Mouse (Mus musculus) stomach, embryonic 15.5 days (tissue): ENCODE measurements around the gene Ttll4. TPM values are rescaled to one million over a fixed set of nuclear protein-coding genes. Genes with fewer than 3 reads are reported as not detected.

ENCODE experiments used
- ATAC-seq: fragments of 200-750 bp; cut with Nextera tagmentation; 2 replicates; pipeline ENCODE4 v1.8.0; 2017; ENCODE audit warnings: low read depth, moderate number of reproducible peaks, moderate TSS enrichment; ENCODE audit not compliant: insufficient read depth, low FRiP score
- H3K27ac ChIP-seq: fragments of 300-500 bp; sonication (generic); 2 replicates; pipeline ENCODE4 v1.5.1; 2015; ENCODE audit warnings: mild to moderate bottlenecking, inconsistent platforms
- H3K27me3 ChIP-seq: fragments of 300-500 bp; sonication (generic); replicated peaks from 2 replicates; pipeline ENCODE4 v1.6.1; 2015; ENCODE audit warnings: inconsistent platforms
- H3K36me3 ChIP-seq: fragments of 300-500 bp; sonication (generic); 2 replicates; pipeline ENCODE4 v1.6.1; 2015; ENCODE audit warnings: inconsistent platforms
- H3K4me1 ChIP-seq: fragments of 300-500 bp; sonication (generic); 2 replicates; pipeline ENCODE4 v1.6.1; 2015; ENCODE audit warnings: inconsistent platforms
- H3K4me2 ChIP-seq: fragments of 300-500 bp; sonication (generic); 2 replicates; pipeline ENCODE4 v1.6.1; 2015; ENCODE audit warnings: mild to moderate bottlenecking, inconsistent platforms
- H3K4me3 ChIP-seq: fragments of 300-500 bp; sonication (generic); replicated peaks from 2 replicates; pipeline ENCODE4 v1.5.1; 2015; ENCODE audit warnings: inconsistent platforms
- H3K9ac ChIP-seq: fragments of 300-500 bp; sonication (generic); 2 replicates; pipeline ENCODE4 v1.6.1; 2015; ENCODE audit warnings: inconsistent platforms
- H3K9me3 ChIP-seq: fragments of 300-500 bp; sonication (generic); 2 replicates; pipeline ENCODE4 v1.6.1; 2016; ENCODE audit warnings: inconsistent platforms
- WGBS: fragments of 180-500 bp; shearing (Covaris S2); methylation state at CpG from one replicate; pipeline ENCODE4 v1.1.7; 2015; 5-methylcytosine and 5-hydroxymethylcytosine counted together
- polyA plus RNA-seq: library from polyadenylated mRNA; unstranded; fragments of >200 nt; fragmentation: Nextera tagmentation; extraction: Ambion mirVana; gene quantifications from 2 replicates; pipeline ENCODE4 v1.2.1, GENCODE M21; 2015

The Ttll4 gene
- polyA plus RNA-seq, 1 experiment from 2014 or later: 9.1 TPM

DNA sequence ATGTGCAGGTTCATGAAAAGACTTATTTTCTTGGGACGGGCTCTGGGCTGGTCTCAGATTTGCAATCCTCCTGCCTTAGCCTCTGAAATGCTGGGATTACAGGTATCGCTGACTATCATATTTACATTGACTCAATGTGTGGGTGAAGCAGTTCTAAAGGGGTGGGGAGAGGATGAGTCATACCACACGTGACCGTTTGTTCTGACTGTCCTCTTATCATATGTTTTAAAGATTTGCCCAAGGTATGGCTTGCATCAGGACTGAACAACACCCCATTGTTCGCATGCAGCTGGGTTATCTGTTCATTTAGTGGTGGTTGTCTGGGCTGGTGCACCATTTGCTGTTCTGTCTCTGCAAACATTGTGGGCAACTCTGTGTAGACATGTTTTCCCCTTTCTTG lies 65.1 kb downstream of the Ttll4 start:
- ATAC-seq: 0 out of 2 replicates have a peak, but pooled peaks have one; percentile 27
- Histone ChIP-seq H3K36me3 (no peaks in the 10 kb centered on the region), H3K4me1 (no peaks in the 10 kb centered on the region), H3K27ac (no peak overlapping the region), H3K27me3 (no peaks in the 10 kb centered on the region), H3K4me3 (no peak overlapping the region), H3K9me3 (no peaks in the 10 kb centered on the region), H3K4me2 (no peak overlapping the region; the same call in 1 of the 2 replicates), H3K9ac (no peak overlapping the region)
- WGBS: 45% methylated on average over 5 of the region's 5 CpGs

DNA sequence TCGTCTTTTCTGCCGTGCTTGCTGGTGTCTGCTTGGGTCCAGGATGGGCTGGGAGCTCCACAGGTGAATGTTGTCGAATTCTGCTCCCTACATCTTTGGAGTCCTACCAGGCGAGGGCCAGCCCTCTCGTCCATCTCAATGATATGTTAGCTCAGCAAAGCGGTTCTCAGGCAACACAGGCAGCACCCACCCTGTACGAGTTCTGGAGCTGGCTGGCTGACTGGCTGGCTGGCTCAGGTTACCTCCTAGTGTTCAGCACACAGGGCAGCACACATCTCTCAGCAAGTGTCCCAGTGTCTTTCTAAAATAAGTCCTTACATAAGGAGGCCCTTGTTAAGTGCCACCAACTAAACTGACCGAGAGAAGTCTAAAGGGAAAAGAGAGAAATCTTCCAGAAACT lies 66.9 kb downstream of the Ttll4 start:
- Histone ChIP-seq H3K9ac (no peak overlapping the region), H3K4me1 (no peaks in the 10 kb centered on the region), H3K4me2 (no peak overlapping the region), H3K4me3 (no peak overlapping the region), H3K9me3 (no peaks in the 10 kb centered on the region), H3K36me3 (no peaks in the 10 kb centered on the region), H3K27me3 (no peaks in the 10 kb centered on the region), H3K27ac (no peak overlapping the region)
- 65% methylated on average over 8 of the region's 8 CpGs for WGBS
- no peak for ATAC-seq

DNA sequence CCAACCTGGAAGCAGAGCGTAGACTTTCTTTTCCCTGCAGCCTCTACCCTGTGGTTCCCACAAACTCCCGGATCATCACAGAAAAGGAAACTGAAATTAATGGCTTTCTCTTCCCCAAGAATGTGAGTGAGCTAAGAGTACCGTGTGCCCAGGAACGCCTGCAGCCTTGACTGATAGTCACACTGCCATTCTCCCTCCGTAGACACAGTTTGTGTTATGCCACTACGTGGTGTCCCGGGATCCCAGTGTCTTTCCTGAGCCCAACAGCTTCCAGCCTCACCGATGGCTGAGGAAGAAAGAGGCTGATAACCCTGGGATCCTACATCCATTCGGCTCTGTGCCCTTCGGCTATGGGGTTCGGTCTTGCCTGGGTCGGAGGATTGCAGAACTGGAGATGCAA lies 75.4 kb downstream of the Ttll4 start:
- H3K4me3 ChIP-seq: no peak overlapping the region
- no peak overlapping the region for H3K9ac ChIP-seq
- no peak overlapping the region for H3K27ac ChIP-seq
- no peaks in the 10 kb centered on the region for H3K36me3 ChIP-seq
- no peaks in the 10 kb centered on the region for H3K9me3 ChIP-seq
- H3K27me3 ChIP-seq: no peaks in the 10 kb centered on the region
- WGBS: 82% methylated on average over 12 of the region's 12 CpGs
- H3K4me2 ChIP-seq: no peak overlapping the region
- no peaks in the 10 kb centered on the region for H3K4me1 ChIP-seq
- no peak for ATAC-seq

DNA sequence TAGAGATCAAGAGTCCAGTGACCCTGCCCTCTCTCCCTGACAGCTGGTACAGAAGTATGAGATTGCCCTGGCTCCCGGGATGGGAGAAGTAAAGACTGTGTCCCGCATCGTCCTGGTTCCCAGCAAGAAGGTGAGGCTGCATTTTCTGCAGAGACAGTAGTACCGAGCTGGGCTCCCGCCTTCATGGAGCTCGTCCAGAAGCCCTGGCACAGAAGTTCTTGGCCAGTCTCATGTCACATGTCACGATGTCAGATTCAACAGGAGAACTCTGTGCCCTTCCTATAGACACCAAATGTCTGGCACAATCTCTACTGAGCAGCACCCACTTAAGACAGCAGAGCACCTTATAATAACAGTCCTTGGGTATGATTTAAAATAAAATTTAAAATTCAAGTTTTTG lies 76.0 kb downstream of the Ttll4 start:
- Histone ChIP-seq H3K27ac (no peak overlapping the region), H3K4me1 (no peaks in the 10 kb centered on the region), H3K36me3 (no peaks in the 10 kb centered on the region), H3K9me3 (no peaks in the 10 kb centered on the region), H3K4me3 (no peak overlapping the region), H3K9ac (no peak overlapping the region), H3K27me3 (no peaks in the 10 kb centered on the region), H3K4me2 (no peak overlapping the region)
- 87% methylated on average over 7 of the region's 7 CpGs for WGBS
- ATAC-seq: no peak

DNA sequence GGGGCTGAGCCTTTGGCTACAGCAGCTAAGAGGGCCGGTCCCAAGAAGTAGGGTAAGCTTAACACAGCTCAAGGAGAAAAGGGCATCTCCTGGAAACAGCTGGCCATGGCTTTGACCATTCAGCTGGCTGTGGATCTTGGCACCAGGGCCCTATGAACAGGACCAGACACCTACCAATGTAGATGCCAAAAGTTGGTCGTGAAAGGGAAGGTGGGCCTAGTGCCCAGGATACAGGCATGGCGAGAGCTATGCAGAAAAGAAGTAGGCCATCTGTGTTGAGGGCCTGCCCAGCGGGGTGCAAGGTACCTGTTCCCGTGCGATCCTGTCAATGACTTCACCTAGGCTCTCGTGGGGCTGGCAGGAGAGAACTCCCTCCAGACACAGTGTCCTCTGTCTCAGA lies 79.3 kb downstream of the Ttll4 start:
- H3K27me3 ChIP-seq: no peaks in the 10 kb centered on the region
- H3K27ac ChIP-seq: no peak overlapping the region
- H3K4me2 ChIP-seq: no peak overlapping the region
- no peak overlapping the region for H3K9ac ChIP-seq
- H3K36me3 ChIP-seq: no peaks in the 10 kb centered on the region
- ATAC-seq: no peak
- H3K4me1 ChIP-seq: no peaks in the 10 kb centered on the region
- WGBS: 67% methylated on average over 7 of the region's 7 CpGs
- no peak overlapping the region for H3K4me3 ChIP-seq
- no peaks in the 10 kb centered on the region for H3K9me3 ChIP-seq

DNA sequence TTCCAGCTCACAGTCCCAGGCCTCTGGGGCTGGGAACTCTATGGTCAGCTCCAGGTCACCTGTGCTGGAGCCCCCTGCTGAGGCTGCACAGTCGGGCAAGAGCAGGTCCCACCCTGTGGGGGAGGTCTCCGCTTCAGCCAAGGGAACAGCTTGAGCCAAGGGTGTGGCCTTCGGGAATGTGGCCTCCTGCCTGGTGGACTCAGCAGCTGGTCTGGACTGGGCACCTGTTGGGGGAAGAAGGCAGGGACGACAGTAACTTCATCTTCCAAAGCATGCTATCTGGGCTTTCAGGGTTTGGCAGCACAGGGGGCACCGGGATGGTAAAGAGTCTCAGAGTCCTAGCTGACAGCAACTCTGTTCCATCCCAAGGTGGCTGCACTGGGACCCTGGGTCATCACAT lies 85.8 kb downstream of the Ttll4 start:
- no peak overlapping the region for H3K4me2 ChIP-seq
- H3K9ac ChIP-seq: no peak overlapping the region
- WGBS: 67% methylated on average over 5 of the region's 5 CpGs
- no peaks in the 10 kb centered on the region for H3K9me3 ChIP-seq
- ATAC-seq: 0 out of 2 replicates have a peak, but pooled peaks have one; percentile 28
- no peak overlapping the region for H3K27ac ChIP-seq
- peaks cover 4% of the 10 kb centered on the region; the same call in 1 of the 2 replicates for H3K4me1 ChIP-seq
- H3K27me3 ChIP-seq: peaks cover 16% of the 10 kb centered on the region; the same call in 1 of the 2 replicates
- H3K36me3 ChIP-seq: no peaks in the 10 kb centered on the region
- H3K4me3 ChIP-seq: no peak overlapping the region

DNA sequence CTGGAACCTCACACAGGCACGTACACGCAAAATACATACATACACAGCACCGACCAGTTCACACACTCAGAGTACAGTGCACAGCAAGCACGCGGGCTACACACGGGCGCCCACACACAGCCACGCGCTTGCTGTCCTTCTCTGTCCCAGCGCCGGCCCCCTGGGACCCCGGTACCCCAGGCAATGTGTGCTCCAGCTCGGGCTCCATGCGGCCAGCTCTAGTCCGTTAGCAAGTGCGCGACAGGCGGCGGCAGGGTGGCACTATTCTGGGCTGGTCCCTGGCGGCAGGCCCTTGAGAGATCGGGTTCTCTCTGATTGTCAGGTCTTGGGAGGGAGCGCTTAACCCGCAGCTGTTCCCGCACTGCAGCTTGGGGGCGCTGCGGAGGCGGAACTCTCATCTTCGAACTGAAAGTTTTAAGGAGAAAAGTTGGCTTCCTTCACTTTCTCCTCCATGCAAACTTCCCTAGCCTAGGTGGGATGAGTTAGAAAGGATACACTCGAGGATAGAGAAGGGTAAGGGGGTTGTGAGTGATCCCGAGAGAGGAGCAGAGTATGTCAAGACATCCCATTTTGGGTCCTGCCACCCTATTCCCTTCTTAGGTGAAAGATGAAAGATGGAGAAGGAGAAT lies 87.2 kb downstream of the Ttll4 start, which contains the start of gene Prkag3:
Prkag3 (minus strand) TSS at position 579 of the 629 bp plus-strand sequence.
- 9% methylated on average over 30 of the region's 30 CpGs for WGBS
- Histone ChIP-seq H3K9ac (no peak within 1 kb of the TSS), H3K4me3 (peak within 1 kb of the TSS; percentile 13), H3K4me1 (peaks cover 4% of the 10 kb centered on the region; the same call in 1 of the 2 replicates), H3K9me3 (no peaks in the 10 kb centered on the region), H3K27me3 (peaks cover 16% of the 10 kb centered on the region; the same call in 1 of the 2 replicates), H3K27ac (no peak within 1 kb of the TSS), H3K4me2 (peak within 1 kb of the TSS; percentile 49), H3K36me3 (no peaks in the 10 kb centered on the region)
- ATAC-seq: peak; percentile 38; the same call in 1 of the 2 replicates

DNA sequence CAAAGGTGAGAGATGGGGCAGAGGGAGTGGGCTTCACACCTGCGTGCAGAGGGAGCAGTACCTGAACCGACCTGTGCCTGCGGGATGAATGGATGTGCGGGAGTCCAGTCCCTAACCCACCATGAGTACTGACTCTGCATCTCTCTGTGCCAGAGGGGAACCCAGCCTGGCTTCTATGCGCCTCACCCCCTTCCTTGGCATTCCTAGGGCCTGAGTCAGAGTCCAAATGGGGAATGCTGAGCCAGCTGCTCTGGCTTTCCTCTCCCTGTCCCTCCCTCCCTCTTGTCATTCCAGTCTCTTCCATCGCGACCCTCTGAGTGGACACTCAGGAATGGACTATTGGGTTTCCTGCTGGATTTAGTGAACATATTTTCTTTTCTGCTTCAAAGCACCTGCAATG lies 87.8 kb downstream of the Ttll4 start:
- Histone ChIP-seq H3K4me2 (peak overlapping the region; percentile 49), H3K9me3 (no peaks in the 10 kb centered on the region), H3K36me3 (no peaks in the 10 kb centered on the region), H3K4me3 (no peak overlapping the region; the same call in 1 of the 2 replicates), H3K4me1 (peaks cover 4% of the 10 kb centered on the region; the same call in 1 of the 2 replicates), H3K27ac (no peak overlapping the region), H3K9ac (no peak overlapping the region), H3K27me3 (peaks cover 16% of the 10 kb centered on the region; the same call in 1 of the 2 replicates)
- ATAC-seq: peak; percentile 33; the same call in 1 of the 2 replicates
- 41% methylated on average over 7 of the region's 7 CpGs for WGBS

DNA sequence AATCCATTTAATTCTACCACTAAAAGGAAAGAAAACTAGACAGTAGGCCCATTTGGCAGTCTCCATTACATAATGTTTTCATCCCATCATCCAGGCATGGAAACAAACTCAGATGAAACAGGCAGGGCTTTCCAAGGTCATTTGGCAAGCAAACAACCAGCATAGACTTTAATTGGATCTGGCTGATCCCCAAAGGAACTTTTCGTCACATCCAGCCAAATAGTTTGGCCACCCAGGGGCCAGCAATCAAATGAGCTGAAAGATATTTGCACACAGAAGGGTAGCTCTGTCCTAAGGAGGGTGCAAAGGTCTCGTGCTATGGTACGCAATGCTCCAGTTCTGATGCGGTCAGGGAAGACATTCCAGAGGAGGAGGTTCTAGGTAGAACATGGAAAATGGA lies 89.1 kb downstream of the Ttll4 start:
- WGBS: 71% methylated on average over 4 of the region's 4 CpGs
- H3K36me3 ChIP-seq: no peaks in the 10 kb centered on the region
- ATAC-seq: no peak
- H3K4me2 ChIP-seq: no peak overlapping the region
- peaks cover 4% of the 10 kb centered on the region; the same call in 1 of the 2 replicates for H3K4me1 ChIP-seq
- no peaks in the 10 kb centered on the region for H3K9me3 ChIP-seq
- peaks cover 16% of the 10 kb centered on the region; the same call in 1 of the 2 replicates for H3K27me3 ChIP-seq
- H3K27ac ChIP-seq: no peak overlapping the region
- H3K9ac ChIP-seq: no peak overlapping the region
- no peak overlapping the region for H3K4me3 ChIP-seq

DNA sequence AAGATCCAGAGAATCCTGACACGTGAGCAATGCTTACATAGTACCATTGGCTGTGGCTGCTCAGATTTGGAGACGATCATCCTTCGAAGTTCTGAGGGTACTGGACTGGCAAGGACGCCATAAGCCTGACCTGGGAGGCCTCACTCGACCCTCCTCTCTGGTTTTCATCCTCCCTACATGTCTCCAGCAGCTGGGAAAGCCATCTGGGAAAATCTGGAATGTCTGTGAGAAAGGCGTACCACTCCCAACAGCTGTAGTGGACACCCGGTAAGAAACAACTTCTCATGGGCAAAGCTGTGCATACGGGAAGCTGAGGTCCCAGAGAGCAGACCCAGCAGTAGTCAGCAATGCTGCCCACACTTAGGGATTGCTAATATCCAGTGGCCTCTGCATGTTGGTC lies 90.6 kb downstream of the Ttll4 start:
- peaks cover 16% of the 10 kb centered on the region; the same call in 1 of the 2 replicates for H3K27me3 ChIP-seq
- no peak overlapping the region for H3K4me2 ChIP-seq
- H3K9ac ChIP-seq: no peak overlapping the region
- no peak overlapping the region for H3K4me3 ChIP-seq
- H3K4me1 ChIP-seq: peaks cover 4% of the 10 kb centered on the region; the same call in 1 of the 2 replicates
- 77% methylated on average over 8 of the region's 8 CpGs for WGBS
- no peak overlapping the region for H3K27ac ChIP-seq
- no peaks in the 10 kb centered on the region for H3K9me3 ChIP-seq
- ATAC-seq: no peak
- H3K36me3 ChIP-seq: no peaks in the 10 kb centered on the region

DNA sequence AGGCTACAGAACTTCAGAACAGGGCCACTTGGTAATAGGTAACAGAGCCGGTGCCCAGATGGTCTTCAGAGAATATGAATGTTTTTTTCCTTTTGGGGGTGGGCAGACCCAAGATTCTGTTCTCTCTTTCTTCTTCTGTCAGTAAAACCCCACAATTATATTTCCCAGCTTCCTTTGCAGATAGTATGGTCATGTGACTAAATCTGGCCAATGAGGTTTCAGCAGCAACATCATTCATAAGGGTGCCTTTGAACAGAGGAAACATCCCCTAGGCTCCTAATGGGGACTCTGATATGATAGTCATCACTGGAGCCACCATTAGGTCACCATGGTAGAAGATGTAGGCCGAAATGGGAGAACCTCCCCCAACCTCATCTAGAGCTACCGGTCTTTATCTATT lies 91.3 kb downstream of the Ttll4 start:
- ATAC-seq: no peak
- Histone ChIP-seq H3K4me3 (no peak overlapping the region), H3K4me1 (peaks cover 4% of the 10 kb centered on the region; the same call in 1 of the 2 replicates), H3K36me3 (no peaks in the 10 kb centered on the region), H3K4me2 (no peak overlapping the region), H3K27me3 (peaks cover 12% of the 10 kb centered on the region; the same call in 1 of the 2 replicates), H3K27ac (no peak overlapping the region), H3K9ac (no peak overlapping the region), H3K9me3 (no peaks in the 10 kb centered on the region)
- WGBS: 94% methylated on average over 3 of the region's 3 CpGs
